Mouse (Mus musculus): ENCODE results near the gene Dmrtc1b.
A peak's percentile ranks its signal among the peaks of the same experiment; 100 is the strongest.
"Not testable (repeated sequence)": the region's sequence is repeated elsewhere in the genome, so short reads cannot be mapped to it uniquely, and the experiment has no call there.

Dmrtc1b gene

DNA sequence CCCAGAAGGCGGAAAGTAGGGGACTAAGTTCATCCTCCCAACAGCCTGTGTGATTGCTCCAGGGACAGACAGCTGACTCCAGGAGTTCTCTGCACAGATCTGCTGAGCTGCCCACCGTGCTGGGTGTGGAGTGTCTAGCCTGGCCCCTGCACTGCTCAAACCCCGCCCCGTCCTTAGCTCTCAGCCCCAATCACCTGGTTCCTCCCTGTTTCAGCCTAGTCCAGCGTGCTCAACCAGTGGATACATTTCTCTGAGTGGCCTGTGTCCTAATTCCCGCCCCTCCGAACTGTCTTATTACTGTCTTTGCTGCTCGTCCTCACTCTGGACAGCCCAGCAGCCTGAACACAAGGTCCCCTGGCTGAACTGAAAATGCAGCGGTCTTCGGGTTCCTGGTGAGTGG is at the start of gene Dmrtc1b, which contains the start of gene Gm9112:
TSS of gene Dmrtc1b (plus strand) at position 331 of the 400 bp plus-strand sequence.
TSS of gene Gm9112 (minus strand) at position 101 of the 400 bp plus-strand sequence.
- not testable (repeated sequence) for DNase-seq

- DNase-seq, result peak; percentile 3
Observed at GRCm38 (mm10) chrX:102660712-102661111, 47.0 kb upstream of the Dmrtc1b start.

DNA sequence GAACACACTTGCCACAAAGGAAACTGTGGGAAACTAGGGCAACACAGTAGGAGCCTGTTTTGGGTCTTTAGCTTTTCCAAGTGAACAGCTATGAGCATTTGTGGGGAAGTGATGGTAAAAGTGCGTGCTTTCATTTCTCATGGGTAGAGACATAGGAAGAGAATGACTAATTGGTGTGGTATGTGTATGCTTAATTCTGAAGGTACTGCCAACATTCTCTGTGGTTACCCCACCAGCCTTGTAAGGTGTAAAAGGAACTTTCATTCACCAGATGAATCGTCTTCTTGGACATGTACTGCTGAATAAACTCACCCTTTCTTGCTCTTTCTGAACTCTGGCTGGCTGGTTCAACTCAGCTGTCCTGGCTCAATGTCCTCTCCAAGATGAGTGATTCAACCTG is 41.0 kb upstream of the Dmrtc1b start:
- no peak for DNase-seq

DNA sequence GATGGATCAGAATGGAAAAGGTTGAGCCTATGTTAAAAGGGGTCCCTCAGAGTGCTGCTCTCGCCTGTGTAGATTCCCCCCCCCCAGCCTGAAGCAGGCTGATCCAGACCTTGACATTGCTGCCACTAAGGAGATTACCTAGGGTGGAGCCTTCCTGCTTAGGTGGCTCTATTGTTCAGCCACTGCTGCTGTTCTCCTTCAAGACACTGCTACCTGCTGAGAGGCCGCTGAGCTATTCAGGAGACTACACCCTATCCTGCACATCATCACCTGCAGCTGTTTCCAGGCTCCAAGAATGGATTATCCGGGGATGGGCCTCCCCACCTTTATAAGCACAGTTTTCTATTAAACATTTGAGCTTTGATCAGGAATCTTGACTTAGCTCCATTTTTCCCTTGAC is 23.0 kb upstream of the Dmrtc1b start:
- DNase-seq, result not testable (repeated sequence)

DNA sequence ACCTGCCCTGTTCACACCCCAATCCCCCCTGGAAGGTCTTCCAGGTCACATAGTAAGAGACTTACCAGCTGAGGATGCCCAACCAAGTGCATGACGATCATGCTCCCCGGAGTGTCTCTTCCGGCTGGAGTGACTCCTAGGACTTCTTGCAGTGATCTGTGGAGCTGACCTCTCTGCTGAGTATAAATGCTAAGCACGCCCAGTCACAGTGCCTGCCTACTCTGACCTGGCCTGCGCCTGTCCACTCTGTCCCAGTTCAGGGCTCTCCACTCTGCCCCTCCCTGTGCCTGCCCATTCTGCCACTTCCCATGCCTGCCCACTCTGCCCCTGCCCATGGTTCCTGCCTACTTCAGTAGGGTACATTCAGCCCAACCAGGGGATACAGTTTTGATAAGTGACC is 20.8 kb upstream of the Dmrtc1b start, which contains the start of gene Gm3880:
TSS of gene Gm3880 (minus strand) at position 101 of the 400 bp plus-strand sequence.
- DNase-seq, result not testable (repeated sequence)

GRCm38 (mm10) chrX:102689252-102689651 is 18.4 kb upstream of the Dmrtc1b start:
- peak; percentile 46 for DNase-seq

DNA sequence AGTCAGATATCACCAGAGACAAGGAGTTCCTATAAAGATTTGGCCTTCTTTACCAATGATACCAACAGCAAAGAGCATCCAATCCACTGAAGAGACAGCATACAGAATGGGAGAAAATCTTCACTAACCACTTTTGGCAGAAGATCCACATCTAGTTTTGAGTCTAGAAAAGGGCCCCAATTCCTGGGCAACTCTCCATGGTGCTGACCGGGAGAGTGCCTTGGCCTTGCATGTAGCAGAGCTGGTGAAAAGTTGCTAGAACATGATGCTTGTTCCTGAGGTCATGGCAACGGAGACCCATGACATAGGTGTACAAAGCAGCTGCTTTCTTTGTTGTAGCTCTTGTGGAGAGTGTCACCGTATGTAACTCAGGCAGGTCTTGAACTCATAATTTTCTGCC is 7.0 kb upstream of the Dmrtc1b start:
- DNase-seq, result peak; percentile 10

DNA sequence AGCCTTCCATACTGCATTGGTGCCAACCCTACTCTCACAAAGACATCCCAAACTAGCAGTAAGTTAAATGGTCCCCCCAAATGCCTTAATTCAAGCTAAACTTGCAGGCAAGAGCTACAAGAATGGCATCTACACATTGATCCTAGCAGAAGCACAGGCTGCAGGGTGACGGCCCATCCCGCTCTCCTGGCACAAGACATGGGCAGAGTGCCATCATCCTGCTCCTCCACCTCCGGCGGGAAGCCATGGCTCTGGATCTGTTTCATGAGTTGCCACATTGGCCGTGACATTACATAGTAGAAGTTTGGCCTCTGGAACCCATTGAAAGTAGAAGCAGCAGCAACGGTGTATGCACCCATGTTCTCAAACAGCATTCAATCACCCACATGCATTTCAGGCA is 16.6 kb downstream of the Dmrtc1b start:
- DNase-seq, result not testable (repeated sequence)
